In genomic region chr6:77650127-77650526, GRCm38 (mm10) we compare ENCODE assay signal across 8 mouse cellular contexts.
DNase-seq lines count a peak whose midpoint lies in the region; ATAC-seq and TF ChIP-seq lines count a peak whose summit lies in the region.

No protein-coding gene starts in this region.

- DNase-seq in heart, postnatal 0 days (ENCODE audit: low spot score), result no peak
- peak; percentile 32 for DNase-seq in NIH3T3 (ENCODE audit: low read depth)
- DNase-seq in cerebellum, postnatal 14 days, result peak; percentile 73 to 76
- DNase-seq in frontal cortex, postnatal 36 days (ENCODE audit: low spot score in 2 of 2), result peak; percentile 71 to 80
- peak; percentile 42 for DNase-seq in left cerebral cortex, adult 11 months (ENCODE audit: low spot score)
- DNase-seq in yolk sac, embryonic 10.5 days (ENCODE audit: low spot score), result no peak

- ATAC-seq in heart, postnatal 0 days (ENCODE audit: insufficient read depth, low read depth), result no peak
- ATAC-seq in heart, embryonic 12.5 days (ENCODE audit: insufficient number of reproducible peaks, low FRiP score), result no peak
- peak; percentile 39; the same call in 1 of the 2 replicates for ATAC-seq in neural tube, embryonic 12.5 days (ENCODE audit: low FRiP score, low read depth)

- no peak overlapping the region for H3K9ac ChIP-seq in heart, postnatal 0 days (replicated peaks; ENCODE audit: low read depth, low read length)
- H3K9ac ChIP-seq in heart, embryonic 12.5 days, result no peak overlapping the region
- no peak overlapping the region for H3K9ac ChIP-seq in neural tube, embryonic 12.5 days

- no peak overlapping the region for H3K27ac ChIP-seq in heart, postnatal 0 days (ENCODE audit: low read depth)
- H3K27ac ChIP-seq in heart, embryonic 12.5 days (ENCODE audit: poor library complexity, severe bottlenecking), result no peak overlapping the region
- H3K27ac ChIP-seq in neural tube, embryonic 12.5 days, result no peak overlapping the region

- no peaks in the 10 kb centered on the region for H3K4me1 ChIP-seq in heart, postnatal 0 days (ENCODE audit: control insufficient read depth, insufficient read depth)
- no peaks in the 10 kb centered on the region for H3K4me1 ChIP-seq in heart, embryonic 12.5 days (replicated peaks)
- no peaks in the 10 kb centered on the region for H3K4me1 ChIP-seq in neural tube, embryonic 12.5 days

- no peak overlapping the region for H3K4me2 ChIP-seq in heart, postnatal 0 days (ENCODE audit: low read depth, low read length)
- no peak overlapping the region for H3K4me2 ChIP-seq in heart, embryonic 12.5 days
- no peak overlapping the region for H3K4me2 ChIP-seq in neural tube, embryonic 12.5 days (replicated peaks)

- H3K4me3 ChIP-seq in heart, postnatal 0 days (ENCODE audit: low read depth, low read length), result no peak overlapping the region
- no peak overlapping the region for H3K4me3 ChIP-seq in heart, embryonic 12.5 days
- no peak overlapping the region for H3K4me3 ChIP-seq in neural tube, embryonic 12.5 days

- peak; percentile 50 for TF ChIP-seq CTCF in heart, postnatal 0 days (IDR thresholded peaks at IDR 0.05; ENCODE audit: low read depth)

- H3K9me3 ChIP-seq in heart, postnatal 0 days (replicated peaks; ENCODE audit: control insufficient read depth, low read length), result no peaks in the 10 kb centered on the region
- H3K9me3 ChIP-seq in heart, embryonic 12.5 days (replicated peaks), result no peaks in the 10 kb centered on the region
- H3K9me3 ChIP-seq in neural tube, embryonic 12.5 days, result no peaks in the 10 kb centered on the region

- no peaks in the 10 kb centered on the region for H3K36me3 ChIP-seq in heart, postnatal 0 days (replicated peaks; ENCODE audit: control insufficient read depth, insufficient read depth, low read length)
- H3K36me3 ChIP-seq in heart, embryonic 12.5 days, result no peaks in the 10 kb centered on the region
- no peaks in the 10 kb centered on the region for H3K36me3 ChIP-seq in neural tube, embryonic 12.5 days

- no peaks in the 10 kb centered on the region for H3K27me3 ChIP-seq in heart, postnatal 0 days (ENCODE audit: control insufficient read depth, insufficient read depth, low read length)
- no peaks in the 10 kb centered on the region for H3K27me3 ChIP-seq in heart, embryonic 12.5 days (replicated peaks)
- no peaks in the 10 kb centered on the region for H3K27me3 ChIP-seq in neural tube, embryonic 12.5 days (replicated peaks)

- 10% methylated on average over 6 of the region's 6 CpGs for WGBS in heart, postnatal 0 days
- 7% methylated on average over 6 of the region's 6 CpGs for WGBS in heart, embryonic 12.5 days
- 16% methylated on average over 6 of the region's 6 CpGs for WGBS in neural tube, embryonic 12.5 days

- no peak for TF ChIP-seq EP300 in heart, postnatal 0 days (IDR thresholded peaks at IDR 0.05; ENCODE audit: low read depth)

Comparison
In these comparisons a context has a peak if more than half of its experiments do, and no peak if none do; other contexts are left out.
1. DNase-seq: peak in NIH3T3 (single experiment), cerebellum, postnatal 14 days (2 of 2), frontal cortex, postnatal 36 days (2 of 2) and left cerebral cortex, adult 11 months (single experiment); none in heart, postnatal 0 days (single experiment) and yolk sac, embryonic 10.5 days (single experiment).